Mouse (Mus musculus) right cerebral cortex, postnatal 25 days (tissue): Measurements from ENCODE around the gene Rae1.

Experiments used
- DNase-seq: peaks from one replicate; pipeline ENCODE4 v3.0.0; 2022

The Rae1 gene

GRCm38 (mm10) chr2:173028508-173029031 is 28.7 kb downstream of the Rae1 start:
- no peak for DNase-seq

DNA sequence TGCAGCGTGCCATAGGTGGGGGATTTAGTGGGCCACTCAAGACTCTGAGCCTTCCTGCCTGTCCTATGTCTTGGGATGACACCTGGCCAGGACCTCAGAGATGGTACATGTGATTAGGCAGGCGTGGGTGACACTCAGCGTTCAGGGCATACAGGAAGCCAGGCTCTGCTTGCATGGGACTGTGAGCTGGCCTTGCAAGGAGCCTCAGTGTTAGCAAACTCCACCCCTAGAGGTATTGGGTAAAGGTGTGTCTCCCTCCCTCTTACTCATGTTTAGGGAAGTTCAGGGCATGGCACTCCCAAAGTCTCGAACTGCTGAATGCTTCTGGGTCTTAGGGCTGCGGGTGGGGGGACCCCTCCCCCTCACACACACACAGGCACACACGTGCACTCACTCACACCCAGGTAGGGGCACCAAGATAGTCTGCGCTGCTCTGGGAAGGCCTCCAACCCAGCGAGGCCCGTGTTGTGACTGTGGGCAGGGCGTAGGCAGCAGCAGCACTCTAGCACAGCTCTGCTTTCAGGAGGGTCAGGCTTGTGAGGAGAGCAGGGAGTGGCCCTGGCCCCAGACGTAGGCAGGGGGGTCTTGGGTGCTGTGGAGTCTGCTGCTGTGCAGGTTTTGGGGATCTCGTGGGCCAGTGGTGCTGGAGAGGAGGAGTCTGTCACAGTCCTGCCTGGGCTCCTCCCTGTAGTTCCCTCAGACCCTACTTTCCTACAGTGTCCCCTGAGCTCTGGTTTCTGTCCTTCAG is 30.8 kb downstream of the Rae1 start:
- DNase-seq = no peak

DNA sequence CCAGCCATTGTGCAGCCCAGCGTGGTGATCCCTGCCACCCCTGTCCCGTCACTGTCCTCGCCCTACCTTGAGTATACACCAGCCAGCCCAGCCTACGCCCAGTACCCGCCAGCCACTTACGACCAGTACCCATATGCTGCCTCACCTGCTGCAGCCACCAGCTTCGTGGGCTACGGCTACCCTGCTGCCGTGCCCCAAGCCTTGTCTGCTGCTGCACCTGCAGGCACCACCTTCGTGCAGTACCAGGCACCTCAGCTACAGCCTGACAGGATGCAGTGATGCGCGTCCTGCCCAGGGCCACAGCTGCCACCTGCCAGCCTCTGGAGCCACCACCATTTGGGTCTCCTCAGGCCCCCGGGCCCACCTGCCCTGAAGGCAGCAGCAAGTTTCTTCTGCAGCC is 33.6 kb downstream of the Rae1 start:
- no peak for DNase-seq

DNA sequence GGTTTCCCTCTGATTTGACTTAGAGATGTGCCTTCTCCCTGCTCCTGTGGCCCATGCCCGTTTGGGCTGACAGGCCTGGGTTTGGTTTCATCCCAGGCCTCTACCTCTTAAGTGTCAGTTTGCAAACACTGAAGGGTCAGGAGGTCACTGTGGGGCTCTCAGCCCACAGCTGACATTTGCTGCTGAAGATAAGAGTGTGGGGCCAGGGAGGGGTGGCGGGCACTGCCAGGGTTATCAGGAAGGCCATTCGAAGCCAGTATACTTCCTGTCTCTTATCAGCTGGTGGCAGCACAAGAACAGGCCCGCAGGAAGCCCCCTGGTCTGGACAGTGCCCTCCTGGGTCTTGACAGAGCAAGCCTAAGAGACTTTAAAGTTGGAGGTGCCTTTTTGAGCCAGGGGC is 35.1 kb downstream of the Rae1 start:
- no peak for DNase-seq

GRCm38 (mm10) chr2:173035653-173036052 is 35.7 kb downstream of the Rae1 start:
- no peak for DNase-seq

DNA sequence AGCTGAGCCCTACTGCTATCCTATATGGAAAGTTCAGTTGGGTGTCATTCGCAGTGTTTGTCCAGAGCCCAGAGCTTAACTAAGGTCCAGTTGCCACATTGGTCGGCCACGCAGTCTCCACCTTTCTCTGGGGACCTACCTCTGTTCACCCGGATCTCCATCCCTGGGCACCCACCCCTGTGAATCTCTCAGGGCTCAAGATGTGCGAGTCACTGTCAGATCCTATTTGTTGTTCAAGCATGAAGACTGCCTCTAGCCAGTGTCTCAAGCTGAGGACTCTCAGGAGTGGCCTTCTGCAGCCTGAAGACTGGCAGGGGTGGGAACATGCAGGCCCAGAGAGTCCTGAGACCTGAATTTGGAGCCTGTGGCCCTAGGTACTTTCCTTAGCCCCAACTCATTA is 36.1 kb downstream of the Rae1 start:
- DNase-seq = no peak

DNA sequence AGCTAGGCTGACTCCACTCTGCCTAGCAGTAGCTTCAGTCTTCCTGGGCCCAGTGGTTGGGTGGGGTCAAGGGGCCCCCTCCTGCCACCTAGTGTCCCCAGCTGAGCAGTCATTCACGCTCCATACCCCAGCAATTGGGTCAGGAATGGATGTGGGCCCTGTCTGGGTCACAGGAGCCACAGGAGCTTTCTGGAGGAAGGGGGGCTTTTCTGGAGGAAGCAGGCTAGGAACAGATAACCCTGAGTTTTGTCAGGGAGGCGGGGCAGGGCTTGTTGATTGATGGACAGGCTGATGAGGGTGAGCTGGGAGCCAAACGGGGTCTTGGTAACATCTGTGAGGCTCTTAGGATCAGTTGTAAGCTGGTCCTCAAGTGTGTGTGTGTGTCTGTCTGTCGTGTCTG is 36.7 kb downstream of the Rae1 start:
- DNase-seq = no peak

DNA sequence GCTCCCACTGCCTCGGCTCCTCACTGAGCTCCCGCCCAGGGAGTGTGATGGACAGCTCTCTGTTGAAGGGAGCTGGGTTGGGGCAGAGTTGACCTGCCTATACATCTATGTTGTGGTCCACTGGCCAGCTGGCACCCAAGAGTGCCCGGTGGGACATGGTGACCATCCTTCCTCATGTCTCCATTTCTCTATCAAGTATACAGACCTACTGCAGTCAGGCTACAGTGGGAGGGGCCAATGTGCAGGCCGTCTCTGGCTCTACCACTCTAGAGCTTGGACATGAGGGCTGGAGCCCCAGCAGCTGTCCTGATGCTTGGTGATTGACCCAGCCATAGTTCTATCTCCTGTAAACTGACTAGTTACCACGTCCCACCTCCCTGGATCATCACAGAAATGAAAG is 37.4 kb downstream of the Rae1 start:
- no peak for DNase-seq

DNA sequence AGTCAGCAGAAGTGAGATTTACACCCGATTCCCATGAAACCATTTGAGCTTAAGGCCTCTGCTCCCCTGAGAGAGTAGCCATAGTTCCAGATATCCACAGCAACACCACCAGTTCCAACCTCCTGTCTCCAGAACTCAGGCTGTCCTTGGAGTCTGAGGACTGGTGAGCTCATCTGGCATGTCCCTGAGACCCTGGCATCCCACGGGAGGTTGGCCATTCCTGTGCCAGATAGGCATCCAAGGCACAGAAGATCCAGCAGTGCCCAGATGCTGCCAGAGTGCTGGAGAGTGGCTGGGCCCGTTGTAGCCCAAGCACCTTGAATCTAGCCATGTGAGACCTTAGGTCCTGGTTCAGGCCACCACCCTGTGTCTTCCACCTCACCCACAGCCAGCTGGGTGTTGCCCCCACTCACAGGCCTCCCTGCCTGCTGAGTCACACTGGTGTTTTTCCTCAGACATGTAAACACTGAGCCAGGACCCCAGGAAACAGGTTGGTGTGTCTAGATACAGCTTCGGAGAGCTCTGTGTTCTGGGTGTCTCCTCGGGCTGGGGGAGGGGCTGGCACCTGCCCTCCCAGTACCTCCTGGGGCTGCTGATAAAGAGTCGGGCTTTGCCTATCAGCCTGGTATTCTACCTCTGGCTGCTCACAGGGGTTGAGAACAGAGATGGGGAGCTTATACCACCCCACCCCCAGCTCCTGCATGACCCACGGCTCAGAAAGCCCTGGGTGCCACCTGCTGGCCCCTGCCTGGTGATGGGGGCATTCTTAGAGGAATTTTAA is 38.1 kb downstream of the Rae1 start:
- no peak for DNase-seq

GRCm38 (mm10) chr2:173039041-173039440 is 39.1 kb downstream of the Rae1 start:
- no peak for DNase-seq

GRCm38 (mm10) chr2:173040803-173041202 is 40.9 kb downstream of the Rae1 start:
- DNase-seq = no peak

- no peak for DNase-seq
Observed at GRCm38 (mm10) chr2:173041242-173041641, 41.3 kb downstream of the Rae1 start.

DNA sequence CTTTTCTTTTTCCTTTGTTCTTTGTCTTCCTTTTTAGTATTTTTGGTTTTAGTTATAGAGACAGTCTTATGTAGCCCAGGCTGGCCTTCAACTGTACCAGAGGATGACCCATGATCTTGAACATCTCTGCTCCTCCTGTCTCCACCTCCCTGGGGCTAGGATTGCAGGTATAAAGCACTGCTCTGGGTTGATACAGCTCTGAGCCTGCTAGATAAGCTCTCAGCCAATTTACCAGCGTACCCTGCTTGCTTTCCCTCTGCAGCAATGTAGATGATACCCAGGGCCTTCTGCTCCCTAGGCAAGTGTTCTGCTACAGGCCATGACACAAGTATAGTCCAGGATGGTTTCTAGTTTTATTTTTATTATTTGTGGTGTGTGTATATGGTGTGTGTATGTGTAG is 42.0 kb downstream of the Rae1 start:
- DNase-seq = no peak

GRCm38 (mm10) chr2:173042504-173043162 is 42.7 kb downstream of the Rae1 start:
- no peak for DNase-seq

- no peak for DNase-seq
Observed at GRCm38 (mm10) chr2:173044198-173044970, 44.5 kb downstream of the Rae1 start.

GRCm38 (mm10) chr2:173046582-173047297 is 46.8 kb downstream of the Rae1 start:
- no peak for DNase-seq

DNA sequence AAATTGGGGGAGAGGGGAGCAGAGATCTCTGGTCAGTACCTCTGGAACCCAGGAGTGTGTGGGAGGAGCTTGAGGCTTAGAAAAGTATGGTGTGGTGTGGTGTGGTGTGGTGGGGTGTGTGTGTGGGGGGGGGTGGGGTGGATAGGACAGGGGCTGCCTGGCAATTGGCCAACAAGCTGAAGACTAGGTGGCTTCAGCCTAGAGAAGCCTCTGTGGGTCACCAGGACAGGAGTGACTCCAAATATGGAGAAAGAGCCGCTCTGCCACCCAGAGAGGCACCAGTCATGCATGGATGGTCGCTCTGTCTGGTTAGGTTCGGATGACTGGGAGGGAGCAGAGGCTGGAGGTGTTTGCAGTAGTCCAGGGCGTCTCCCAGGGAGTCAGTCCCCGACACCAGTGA is 47.6 kb downstream of the Rae1 start:
- no peak for DNase-seq

GRCm38 (mm10) chr2:173048041-173048745 is 48.3 kb downstream of the Rae1 start:
- no peak for DNase-seq

- no peak for DNase-seq
Observed at GRCm38 (mm10) chr2:173049231-173049630, 49.3 kb downstream of the Rae1 start.

GRCm38 (mm10) chr2:173049817-173050216 is 49.9 kb downstream of the Rae1 start:
- no peak for DNase-seq

DNA sequence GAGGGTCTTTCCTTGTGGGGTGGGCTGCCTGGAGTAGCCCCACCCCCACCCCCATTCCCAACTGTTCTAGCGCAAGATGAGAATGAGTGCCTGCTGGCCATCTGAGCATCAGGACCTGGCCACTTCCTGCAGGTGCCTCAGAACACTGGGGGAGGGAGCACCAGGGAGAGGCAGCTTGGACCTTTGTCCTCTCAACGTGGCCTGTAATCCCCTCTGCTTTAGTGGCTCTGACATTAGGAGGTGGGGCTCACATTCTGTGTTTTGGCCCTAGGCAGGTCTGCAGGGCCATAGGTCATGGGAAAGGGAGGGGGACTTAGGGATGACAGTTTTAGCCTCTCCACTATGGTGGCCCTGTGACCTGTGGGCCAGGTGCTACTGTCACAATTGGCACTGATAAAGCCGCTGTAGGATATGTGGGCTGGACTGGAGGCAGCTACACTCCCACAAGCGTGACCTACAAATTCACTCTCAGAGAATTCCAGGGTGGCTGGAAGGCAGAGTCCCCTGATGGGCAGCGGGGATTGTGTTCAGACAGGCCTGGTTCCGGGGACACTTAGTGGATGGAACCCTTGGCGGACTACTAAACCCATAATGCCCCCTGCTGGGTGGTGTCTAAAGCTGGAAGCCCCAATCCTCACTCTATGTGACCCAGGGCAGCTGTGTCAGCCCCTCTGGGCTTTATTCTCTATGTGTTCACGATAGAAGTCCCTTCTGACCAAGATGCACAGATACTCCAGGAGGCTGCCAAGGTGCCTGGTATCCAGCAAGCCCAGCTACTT is 50.9 kb downstream of the Rae1 start:
- DNase-seq = no peak
